Mouse (Mus musculus): Measurements from ENCODE around the gene Ripk1. TPM values are rescaled to one million over a fixed set of nuclear protein-coding genes. Genes with fewer than 3 reads are reported as not detected.

The Ripk1 gene
- total and polyA plus RNA-seq, 3 experiments, result 11.4 to 11.8 TPM; not detected in 1

DNA sequence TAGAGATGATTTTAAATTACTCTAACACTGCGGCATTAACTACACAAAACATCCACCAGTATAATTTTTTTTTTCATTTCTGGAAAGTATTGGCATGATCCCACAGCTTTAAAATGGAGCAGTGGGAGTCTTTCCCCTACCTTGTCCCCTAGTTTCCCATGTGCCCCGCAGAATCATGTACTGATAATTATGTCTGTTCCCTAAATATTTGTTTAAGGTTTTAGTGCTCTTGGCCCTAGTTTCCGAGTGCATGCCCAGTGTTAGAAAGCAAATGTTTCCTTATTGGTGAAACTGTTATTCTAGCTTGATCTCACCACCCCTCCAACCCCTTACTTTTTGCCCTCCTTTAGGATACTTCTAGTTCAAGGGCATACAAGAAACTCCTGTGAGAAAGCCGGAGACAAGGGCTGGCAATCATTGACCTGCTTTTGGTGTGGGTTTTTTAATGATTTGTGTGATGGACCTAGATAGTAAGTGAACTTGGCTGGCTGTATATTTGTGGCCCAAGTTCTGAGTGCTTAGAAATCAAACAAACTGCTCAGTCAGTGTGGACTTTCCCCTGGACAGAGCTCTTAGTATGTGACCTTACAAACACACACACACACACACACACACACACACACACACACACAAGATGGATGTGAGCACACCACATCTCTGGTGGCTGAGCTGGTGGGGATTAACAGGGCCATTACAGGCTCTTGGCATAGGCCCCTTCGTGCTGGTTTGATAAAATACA lies 43.5 kb downstream of the Ripk1 start:
- Histone ChIP-seq H3K36me3 (ENCODE audit: control insufficient read depth in 1 of 2, insufficient read depth in 2 of 2, low read length in 2 of 2) (no peaks in the 10 kb centered on the region), H3K4me3 (ENCODE audit: control insufficient read depth in 1 of 2, insufficient read depth in 1 of 2, low read depth in 2 of 2, low read length in 2 of 2) (no peak overlapping the region), H3K4me1 (ENCODE audit: control insufficient read depth in 1 of 2, insufficient read depth in 2 of 2, low read length in 2 of 2) (peaks cover 0 to 3% of the 10 kb centered on the region in 2 experiments; a peak in 1 of 4 replicates), H3K79me2 (ENCODE audit: control insufficient read depth, insufficient read depth, low read length, poor library complexity) (no peaks in the 10 kb centered on the region), H3K27me3 (ENCODE audit: control insufficient read depth in 1 of 2, insufficient read depth in 2 of 2, low read length in 2 of 2) (no peaks in the 10 kb centered on the region), H3K9ac (ENCODE audit: control insufficient read depth, low read depth, low read length, poor library complexity, severe bottlenecking) (no peak overlapping the region), H3K27ac (ENCODE audit: control insufficient read depth, low read depth, low read length) (no peak overlapping the region), H3K9me3 (replicated peaks; ENCODE audit: insufficient read depth, low read length) (no peaks in the 10 kb centered on the region)
- DNase-seq (ENCODE audit: low read depth, low spot score), result no peak
- TF ChIP-seq MAX (IDR thresholded peaks at IDR 0.05; ENCODE audit: low read length) (no peak), TBP (IDR thresholded peaks at IDR 0.05; ENCODE audit: low read depth, low read length) (no peak), MEF2A (IDR thresholded peaks at IDR 0.05; ENCODE audit: extremely low read depth, insufficient replicate concordance, low read depth, low read length, poor library complexity, severe bottlenecking) (no peak), RAD21 (IDR thresholded peaks at IDR 0.05; ENCODE audit: low read depth, low read length) (no peak), POLR2AphosphoS2 (IDR thresholded peaks at IDR 0.05; ENCODE audit: low read length) (no peak)

DNA sequence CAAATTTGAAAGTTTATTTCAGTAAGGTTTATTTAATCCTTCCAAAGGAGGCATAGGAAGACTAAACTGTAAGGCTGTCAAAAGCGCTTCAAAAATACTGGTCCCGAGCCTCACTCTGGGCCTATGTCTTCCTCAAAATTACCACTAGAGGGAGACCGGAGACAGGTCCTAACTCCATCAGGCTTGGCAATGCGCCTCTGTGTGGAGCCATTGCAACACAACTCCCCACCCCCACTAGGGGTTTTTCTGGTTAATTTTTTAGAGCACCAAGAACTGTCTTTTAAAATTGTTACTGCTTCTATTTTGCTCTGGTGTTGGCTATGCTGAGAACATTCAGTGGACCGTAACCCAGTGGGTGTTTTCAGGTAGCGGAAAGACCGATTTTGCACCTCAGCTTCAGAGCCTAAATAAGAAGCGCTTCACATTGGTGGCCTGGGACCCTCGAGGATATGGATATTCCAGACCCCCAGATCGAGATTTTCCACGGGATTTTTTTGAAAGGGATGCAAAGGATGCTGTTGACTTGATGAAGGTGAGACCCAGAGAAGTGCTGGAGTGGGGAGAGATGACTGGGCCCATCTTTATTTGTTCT lies 44.4 kb downstream of the Ripk1 start:
- DNase-seq (ENCODE audit: low read depth, low spot score), result peak; percentile 85

DNA sequence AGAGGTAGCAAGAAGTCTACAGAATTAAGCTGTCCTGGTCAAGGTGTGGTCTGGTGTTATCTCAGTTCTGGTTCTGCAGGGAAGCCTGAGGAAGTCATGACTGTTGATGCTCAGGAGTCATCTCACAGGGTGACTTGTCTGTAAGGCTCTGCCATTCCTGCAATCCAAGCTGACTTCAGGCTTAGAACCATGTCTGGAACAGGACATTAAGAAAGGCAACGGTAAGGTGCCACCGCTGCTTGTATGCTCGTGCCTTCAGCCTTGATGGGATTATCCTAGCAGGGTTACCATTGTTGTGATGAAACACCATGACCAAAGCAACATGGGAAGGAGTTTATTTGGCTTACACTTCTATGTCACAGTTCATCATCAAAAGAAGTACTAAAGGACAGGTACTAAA lies 45.4 kb downstream of the Ripk1 start:
- TF ChIP-seq JUND (IDR thresholded peaks at IDR 0.05; ENCODE audit: low read depth, low read length) (no peak), MYB (IDR thresholded peaks at IDR 0.05; ENCODE audit: low read depth, low read length) (no peak), SMC3 (IDR thresholded peaks at IDR 0.05; ENCODE audit: low read depth, low read length) (no peak), TAL1 (IDR thresholded peaks at IDR 0.05; ENCODE audit: low read length) (no peak), POLR2AphosphoS2 (IDR thresholded peaks at IDR 0.05; ENCODE audit: low read length) (no peak), GATA1 (IDR thresholded peaks at IDR 0.05; ENCODE audit: low read depth, low read length) (no peak), CTCF (IDR thresholded peaks at IDR 0.05 in 2 of 3, conservative IDR thresholded peaks at IDR 0.05 in 1 of 3; ENCODE audit: control insufficient read depth in 1 of 3, insufficient read depth in 1 of 3, low read depth in 2 of 3, low read length in 3 of 3, poor library complexity in 1 of 3, severe bottlenecking in 1 of 3) (no peak), SIN3A (IDR thresholded peaks at IDR 0.05; ENCODE audit: low read length) (no peak), NRF1 (IDR thresholded peaks at IDR 0.05; ENCODE audit: insufficient read depth, low read depth, low read length, poor library complexity, severe bottlenecking) (no peak)
- no peak for DNase-seq (ENCODE audit: low read depth, low spot score)
- Histone ChIP-seq H3K9ac (ENCODE audit: control insufficient read depth, low read depth, low read length, poor library complexity, severe bottlenecking) (no peak overlapping the region), H3K36me3 (ENCODE audit: control insufficient read depth in 1 of 2, insufficient read depth in 2 of 2, low read length in 2 of 2) (no peaks in the 10 kb centered on the region), H3K4me3 (ENCODE audit: control insufficient read depth in 1 of 2, insufficient read depth in 1 of 2, low read depth in 2 of 2, low read length in 2 of 2) (no peak overlapping the region), H3K27me3 (ENCODE audit: control insufficient read depth in 1 of 2, insufficient read depth in 2 of 2, low read length in 2 of 2) (no peaks in the 10 kb centered on the region), H3K4me1 (ENCODE audit: control insufficient read depth in 1 of 2, insufficient read depth in 2 of 2, low read length in 2 of 2) (peaks cover 0 to 3% of the 10 kb centered on the region in 2 experiments; a peak in 1 of 4 replicates), H3K27ac (ENCODE audit: control insufficient read depth, low read depth, low read length) (no peak overlapping the region), H3K79me2 (ENCODE audit: control insufficient read depth, insufficient read depth, low read length, poor library complexity) (no peaks in the 10 kb centered on the region), H3K9me3 (replicated peaks; ENCODE audit: insufficient read depth, low read length) (no peaks in the 10 kb centered on the region)

More for the DNA sequence above, 44.4 kb downstream of the Ripk1 start:
- Histone ChIP-seq H3K79me2 (ENCODE audit: control insufficient read depth, insufficient read depth, low read length, poor library complexity) (no peaks in the 10 kb centered on the region), H3K4me1 (ENCODE audit: control insufficient read depth in 1 of 2, insufficient read depth in 2 of 2, low read length in 2 of 2) (peaks cover 0 to 3% of the 10 kb centered on the region in 2 experiments; a peak in 1 of 4 replicates), H3K27ac (ENCODE audit: control insufficient read depth, low read depth, low read length) (no peak overlapping the region), H3K9ac (ENCODE audit: control insufficient read depth, low read depth, low read length, poor library complexity, severe bottlenecking) (no peak overlapping the region), H3K36me3 (ENCODE audit: control insufficient read depth in 1 of 2, insufficient read depth in 2 of 2, low read length in 2 of 2) (no peaks in the 10 kb centered on the region), H3K9me3 (replicated peaks; ENCODE audit: insufficient read depth, low read length) (no peaks in the 10 kb centered on the region), H3K27me3 (ENCODE audit: control insufficient read depth in 1 of 2, insufficient read depth in 2 of 2, low read length in 2 of 2) (no peaks in the 10 kb centered on the region), H3K4me3 (ENCODE audit: control insufficient read depth in 1 of 2, insufficient read depth in 1 of 2, low read depth in 2 of 2, low read length in 2 of 2) (no peak overlapping the region)
- TF ChIP-seq SMC3 (IDR thresholded peaks at IDR 0.05; ENCODE audit: low read depth, low read length), result peak; percentile 98
- TF ChIP-seq CTCF (IDR thresholded peaks at IDR 0.05 in 2 of 3, conservative IDR thresholded peaks at IDR 0.05 in 1 of 3; ENCODE audit: control insufficient read depth in 1 of 3, insufficient read depth in 1 of 3, low read depth in 2 of 3, low read length in 3 of 3, poor library complexity in 1 of 3, severe bottlenecking in 1 of 3), result peak; percentile 79 to 99 (median 87)
- peak; percentile 47; the same call in 1 of the 2 replicates for TF ChIP-seq SIN3A (IDR thresholded peaks at IDR 0.05; ENCODE audit: low read length)
- no peak for TF ChIP-seq USF1 (IDR thresholded peaks at IDR 0.05; ENCODE audit: low read depth, low read length)
- TF ChIP-seq CHD2 (IDR thresholded peaks at IDR 0.05; ENCODE audit: low read length), result 0 out of 2 replicates have a peak, but pooled peaks have one; percentile 27
- TF ChIP-seq ZC3H11A (IDR thresholded peaks at IDR 0.05; ENCODE audit: low read depth, low read length), result peak; percentile 99
- TF ChIP-seq MAZ (IDR thresholded peaks at IDR 0.05; ENCODE audit: low read depth, low read length), result no peak; the same call in 1 of the 2 replicates
- peak; percentile 35; the same call in 1 of the 2 replicates for TF ChIP-seq MYC (IDR thresholded peaks at IDR 0.05; ENCODE audit: low read depth, low read length)

Data from MEL (cell line).